Mouse (Mus musculus): ENCODE results near the gene Hddc3.

Hddc3 gene

DNA sequence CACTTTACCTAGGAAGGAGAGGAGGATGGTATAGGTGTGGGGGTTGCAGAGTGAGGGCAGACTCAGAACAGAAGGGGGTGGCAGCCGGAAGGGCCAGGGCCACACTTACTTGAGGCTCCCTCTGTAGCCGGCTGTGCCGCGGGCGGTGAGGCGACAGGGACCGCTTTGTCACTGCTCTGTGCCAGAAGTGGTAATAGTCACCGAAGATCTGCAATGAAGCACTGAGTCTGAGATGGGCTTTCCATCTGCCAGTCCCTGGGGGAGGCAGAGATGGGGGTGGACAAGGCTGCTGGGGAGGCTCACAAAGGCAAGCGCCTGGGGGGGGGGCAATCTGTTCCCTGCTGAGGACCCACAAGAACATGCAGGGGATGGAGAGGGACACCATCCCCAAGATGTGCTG, 55.1 kb downstream of the Hddc3 start:
- no peak for DNase-seq (ENCODE audit: low read depth, low spot score)

DNA sequence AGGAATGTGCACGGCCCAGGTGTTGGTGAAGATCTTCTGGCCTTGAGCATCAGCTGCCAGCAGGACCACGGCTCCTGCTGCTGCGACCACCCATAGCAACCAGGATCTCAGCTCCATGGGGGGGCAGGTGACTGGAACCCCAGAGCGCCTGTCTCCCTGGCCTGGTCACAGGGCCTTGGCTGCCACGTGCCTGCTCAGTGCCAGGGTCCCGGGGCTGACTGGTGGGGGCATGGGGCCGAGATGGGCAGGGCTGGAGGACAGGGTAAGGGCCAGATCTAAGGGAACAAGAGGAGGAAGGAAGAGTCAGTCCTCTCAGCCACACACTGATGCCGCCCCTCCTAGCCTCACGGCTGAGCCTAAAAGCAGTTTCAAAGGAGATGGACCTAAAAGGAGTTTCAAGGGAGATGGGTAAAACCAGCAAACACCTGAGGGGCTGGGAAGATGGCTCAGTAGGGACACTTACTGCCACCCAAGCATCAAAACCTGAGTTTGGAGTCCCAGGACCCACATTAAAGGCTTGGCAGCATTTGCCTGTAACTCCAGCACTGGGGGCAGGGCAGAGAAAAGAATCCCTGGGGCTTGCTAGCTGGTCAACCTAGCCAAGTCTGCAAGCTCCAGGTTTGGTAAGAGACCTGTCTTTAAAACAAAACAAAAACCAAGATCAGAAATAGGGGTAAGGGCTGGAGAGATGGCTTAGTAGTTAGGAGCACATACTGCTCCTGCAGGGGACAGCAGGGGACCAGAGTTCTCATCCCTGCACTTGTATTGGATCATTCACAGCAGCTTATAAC, 55.9 kb downstream of the Hddc3 start:
- no peak for DNase-seq (ENCODE audit: low read depth, low spot score)

DNA sequence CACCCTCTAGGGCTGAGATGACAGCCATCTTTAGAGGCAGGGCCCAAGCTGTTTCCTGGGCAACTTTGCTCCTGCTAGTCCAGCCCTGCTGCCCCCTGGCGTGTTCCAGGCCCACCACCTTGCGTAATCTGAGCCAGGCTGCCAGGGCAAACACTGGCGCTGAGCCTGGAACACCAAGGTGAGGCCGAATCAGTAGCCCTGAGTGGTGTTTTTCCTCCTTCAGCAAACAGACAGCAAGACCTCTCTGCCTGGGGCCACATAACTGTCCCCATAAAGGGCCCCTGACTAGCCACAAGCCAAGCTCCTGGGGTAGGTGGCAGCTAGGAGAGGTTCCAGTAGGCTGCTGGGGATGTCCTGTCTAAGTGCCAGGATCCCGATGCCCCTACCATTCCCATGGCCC, 57.2 kb downstream of the Hddc3 start:
- DNase-seq (ENCODE audit: low read depth, low spot score): no peak

Measured in ZHBTc4 (cell line).